Mouse (Mus musculus): ENCODE data around the gene A630073D07Rik.
"Not testable (repeated sequence)": the region's sequence is repeated elsewhere in the genome, so short reads cannot be mapped to it uniquely, and the experiment has no call there.

A630073D07Rik gene

DNA sequence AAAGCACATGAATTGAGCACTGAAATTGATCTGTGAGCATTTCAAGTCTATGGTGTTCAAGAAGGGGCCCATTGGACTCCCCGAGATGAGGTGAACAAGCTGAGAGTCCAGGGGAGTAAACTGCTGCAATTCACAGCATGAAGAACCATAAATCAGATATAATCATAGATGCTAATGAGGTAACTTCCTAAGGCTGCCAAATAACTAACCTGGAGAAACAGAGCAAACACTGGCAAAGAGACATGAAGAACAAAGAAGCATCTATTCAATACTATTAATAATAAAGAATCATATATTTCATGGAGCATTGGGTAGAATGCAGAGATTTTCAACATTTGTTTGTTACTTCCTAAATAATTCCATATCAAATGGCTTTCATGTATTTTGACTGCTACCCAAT is at the start of gene A630073D07Rik:
Gene A630073D07Rik (minus strand): TSS at position 101 of the 400 bp plus-strand sequence.
- no peak for DNase-seq (ENCODE audit: low read depth, low spot score)

DNA sequence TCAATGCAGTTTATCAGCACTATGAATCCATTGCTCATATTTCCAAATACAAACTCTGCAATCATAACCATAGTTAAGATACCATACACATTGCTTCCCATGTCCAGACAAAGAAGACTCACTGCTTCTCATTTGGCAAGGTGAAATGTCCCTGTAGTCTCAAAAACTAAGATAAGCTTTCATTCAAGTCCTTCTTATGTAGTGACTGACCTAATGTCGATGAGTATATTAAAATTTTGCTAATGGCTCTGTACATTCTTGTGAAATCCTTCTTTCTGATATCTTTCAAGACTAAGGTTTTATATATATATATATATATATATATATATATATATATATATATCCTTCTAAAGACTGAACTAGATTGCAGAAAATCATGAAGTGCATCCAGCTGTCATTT is 49.6 kb upstream of the A630073D07Rik start, which contains the start of gene Tas2r121:
Gene Tas2r121 (minus strand): TSS at position 101 of the 400 bp plus-strand sequence.
- no peak for DNase-seq (ENCODE audit: low read depth, low spot score)

DNA sequence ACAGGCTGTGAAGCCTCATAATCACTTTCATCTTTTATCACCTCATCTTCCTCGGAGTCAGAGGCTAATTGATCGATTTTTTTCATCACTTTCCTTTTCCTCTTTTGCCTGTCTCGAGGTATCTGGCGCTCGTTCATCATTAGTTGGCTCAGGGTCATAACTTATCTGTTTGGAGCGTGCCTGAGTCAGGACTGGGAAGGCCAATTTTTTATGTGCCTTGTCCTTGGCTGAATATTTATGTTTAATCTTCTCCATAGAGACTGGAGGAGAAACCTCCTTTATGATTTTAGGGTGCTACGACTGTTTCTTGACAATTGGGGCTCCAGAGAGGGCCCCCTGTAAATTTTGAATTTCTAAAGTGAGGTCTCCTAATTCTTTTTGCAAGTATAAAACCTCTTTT is 40.3 kb upstream of the A630073D07Rik start:
- not testable (repeated sequence) for DNase-seq (ENCODE audit: low read depth, low spot score)

DNA sequence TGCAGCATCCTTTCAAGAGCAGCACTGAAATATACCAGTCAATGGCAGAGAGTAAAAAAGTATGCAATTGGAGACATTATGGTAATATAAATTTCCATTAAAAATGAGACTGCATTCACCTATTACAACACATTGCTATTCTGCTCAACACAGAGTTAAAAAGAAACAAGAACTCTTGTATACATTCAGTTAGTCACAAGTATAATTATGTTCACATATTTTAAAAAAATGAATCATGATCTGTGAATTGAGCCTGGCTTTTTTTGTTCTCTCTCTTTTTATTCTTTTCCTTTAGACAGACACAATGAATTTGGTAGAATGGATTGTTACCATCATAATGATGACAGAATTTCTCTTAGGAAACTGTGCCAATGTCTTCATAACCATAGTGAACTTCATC is 5.3 kb upstream of the A630073D07Rik start, which contains the start of gene Tas2r120:
Gene Tas2r120 (plus strand): TSS at position 301 of the 400 bp plus-strand sequence.
- no peak for DNase-seq (ENCODE audit: low read depth, low spot score)

DNA sequence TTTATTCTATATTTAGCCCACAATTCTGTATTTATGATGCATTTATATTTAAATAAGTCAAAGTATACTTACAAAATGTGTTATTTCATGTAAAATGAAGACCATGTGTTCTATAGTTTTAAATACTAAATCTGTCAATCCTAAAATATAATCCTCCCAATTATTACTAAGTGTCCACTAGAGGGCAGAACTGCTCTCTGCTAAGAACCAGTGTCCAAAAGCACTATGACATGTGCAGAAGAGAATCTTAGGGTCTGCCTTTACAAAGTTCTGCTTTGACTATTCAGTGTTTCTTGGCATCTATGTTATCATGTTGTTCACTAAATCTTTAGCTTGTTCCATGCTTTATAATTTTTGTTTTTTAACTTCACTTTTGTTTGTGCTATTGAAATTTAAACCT is 1.9 kb downstream of the A630073D07Rik start:
- DNase-seq (ENCODE audit: low read depth, low spot score) = no peak

DNA sequence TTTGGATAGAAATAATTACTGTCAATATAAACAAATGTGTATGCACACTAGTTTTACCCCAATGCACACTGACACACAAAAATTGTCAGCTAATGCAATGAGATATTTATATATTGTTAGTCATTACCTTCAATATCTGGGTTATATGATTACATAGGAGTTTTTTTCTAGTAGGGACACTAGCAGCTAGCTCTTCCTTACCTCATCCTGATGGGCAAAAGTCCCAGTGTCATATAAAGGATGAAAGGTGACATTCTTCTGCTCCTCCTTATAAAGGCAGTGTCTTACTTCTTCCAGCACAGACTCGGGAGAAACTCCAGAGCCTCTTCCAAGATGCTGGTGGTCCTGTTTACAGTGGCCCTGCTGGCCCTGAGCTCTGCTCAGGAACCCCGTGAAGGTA is 55.7 kb downstream of the A630073D07Rik start, which contains the start of gene Prp2:
Gene Prp2 (plus strand): TSS at position 301 of the 400 bp plus-strand sequence.
- not testable (repeated sequence) for DNase-seq (ENCODE audit: low read depth, low spot score)
